Mouse (Mus musculus): ENCODE data around the gene Ddr1.

DNA sequence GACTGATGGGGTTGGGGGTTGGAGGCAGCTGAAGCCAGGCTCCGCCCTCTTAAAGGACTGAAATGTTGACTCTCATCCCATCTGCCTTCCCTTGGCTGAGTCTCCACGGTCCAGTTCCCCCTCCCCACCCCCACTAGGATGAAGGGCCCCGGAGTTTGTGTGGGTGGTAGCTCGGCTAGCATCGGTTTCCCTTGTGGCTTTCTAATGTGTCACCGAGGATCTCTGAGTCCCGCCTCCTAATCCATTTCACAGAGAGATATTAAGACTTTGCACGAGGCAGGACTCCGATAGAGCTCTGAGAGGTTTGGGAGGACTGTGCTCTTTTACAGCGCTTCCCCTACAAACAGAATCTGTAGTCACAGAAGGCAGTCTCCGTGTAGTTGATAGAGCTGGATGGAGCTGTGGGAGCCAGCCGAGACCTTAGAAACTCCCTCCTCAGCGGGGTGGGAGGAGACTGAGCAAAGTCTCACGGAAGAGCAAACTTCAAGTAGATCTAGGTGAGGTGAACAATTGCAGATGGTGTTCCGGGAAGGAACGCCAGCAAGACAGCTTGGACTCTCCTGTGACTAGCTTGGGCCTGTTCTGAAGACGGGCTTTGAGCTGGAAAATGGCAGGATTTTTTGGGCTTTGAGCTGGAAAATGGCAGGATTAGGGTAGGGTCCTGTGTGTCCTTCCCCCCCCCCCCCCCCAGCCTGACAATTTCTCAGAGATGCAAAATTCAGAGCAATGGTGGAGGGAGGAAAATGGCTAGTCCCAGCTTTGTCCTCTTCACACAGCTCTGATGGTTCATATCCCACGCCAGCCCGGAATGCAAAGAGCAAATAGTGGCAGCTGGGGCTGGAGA, at the start of gene Ddr1:
- TF ChIP-seq CTCF (IDR thresholded peaks at IDR 0.05; ENCODE audit: low read depth) (no peak), EP300 (IDR thresholded peaks at IDR 0.05; ENCODE audit: low read depth) (no peak)

Data from liver, embryonic 14.5 days (tissue).